Mouse (Mus musculus) embryonic fibroblast, embryonic 13.5 days (primary cell): ENCODE measurements around the gene Ciapin1. TPM values are rescaled to one million over a fixed set of nuclear protein-coding genes. Genes with fewer than 3 reads are reported as not detected.

Experiments used
- H3K27ac ChIP-seq: 2 replicates; pipeline ENCODE4 v1.5.1; 2012; ENCODE audit warnings: low read length, control low read depth, inconsistent platforms; ENCODE audit not compliant: insufficient read depth
- H3K4me1 ChIP-seq: 2 replicates; pipeline ENCODE4 v1.6.1; 2011; ENCODE audit warnings: low read length; ENCODE audit not compliant: control insufficient read depth, insufficient read depth
- H3K4me3 ChIP-seq: 2 replicates; pipeline ENCODE4 v1.5.1; 2011; ENCODE audit warnings: mild to moderate bottlenecking, control low read depth, low read length; ENCODE audit not compliant: insufficient read depth
- CTCF ChIP-seq: IDR thresholded peaks from 2 replicates; pipeline ENCODE4 v1.5.1; 2011; ENCODE audit warnings: mild to moderate bottlenecking, control low read depth, low read length, moderate library complexity, borderline replicate concordance; ENCODE audit not compliant: insufficient read depth
- POLR2A ChIP-seq: IDR thresholded peaks from 2 replicates; pipeline ENCODE4 v1.6.1; 2011; ENCODE audit warnings: low read depth, mild to moderate bottlenecking, control low read depth, low read length, moderate library complexity
- polyA plus RNA-seq: library from polyadenylated mRNA; stranded (reverse); fragments of >200 nt; gene quantifications from 2 replicates; pipeline ENCODE4 v1.2.4, GENCODE M21; 2011; ENCODE audit warnings: low read depth; ENCODE audit not compliant: missing spikeins, insufficient read length

The Ciapin1 gene
- polyA plus RNA-seq, 1 experiment, result 35.3 TPM

DNA sequence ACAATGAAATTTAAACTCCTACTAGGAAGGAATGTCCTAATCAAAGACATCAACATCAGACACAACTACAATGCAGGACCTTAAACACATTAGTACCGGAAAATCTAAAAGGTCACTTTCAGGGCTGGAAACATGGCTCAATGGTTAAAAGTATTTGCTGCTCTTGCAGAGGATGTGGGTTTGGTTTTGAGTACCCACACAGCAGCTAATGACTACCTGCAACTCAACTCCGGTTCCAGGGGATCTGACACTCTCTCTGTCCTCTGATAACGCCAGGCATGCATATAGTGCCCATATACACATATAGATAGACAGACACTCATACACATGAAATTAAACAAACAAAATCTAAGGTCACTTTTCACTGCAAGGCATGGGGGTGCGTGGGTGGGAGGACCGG, 11.9 kb downstream of the Ciapin1 start:
- Histone ChIP-seq H3K4me3 (no peak overlapping the region), H3K27ac (0 out of 2 replicates have a peak overlapping the region, but pooled peaks have one; percentile 16), H3K4me1 (peaks cover 3% of the 10 kb centered on the region; the same call in 1 of the 2 replicates)
- TF ChIP-seq CTCF (no peak), POLR2A (no peak)

DNA sequence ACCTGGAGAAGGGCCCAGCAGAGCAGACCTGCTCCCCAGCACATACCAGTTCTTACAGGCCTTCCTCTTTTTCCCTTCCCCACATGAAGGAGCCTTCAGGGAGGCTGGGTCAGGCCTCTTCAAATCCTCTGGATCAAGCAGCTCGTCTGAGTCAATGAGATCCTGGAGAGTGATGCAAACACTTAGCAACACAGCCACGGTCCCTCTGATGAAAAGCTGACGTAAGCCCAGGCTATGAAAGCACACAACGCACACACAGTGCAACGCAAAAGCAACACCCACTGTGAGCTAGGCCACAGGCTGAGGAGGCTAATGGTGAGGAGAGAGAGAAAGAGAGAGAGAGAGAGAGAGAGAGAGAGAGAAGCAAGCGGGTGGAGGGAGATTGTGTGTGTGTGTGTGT, 13.0 kb downstream of the Ciapin1 start:
- TF ChIP-seq POLR2A, result no peak
- no peak for TF ChIP-seq CTCF
- no peak overlapping the region for H3K27ac ChIP-seq
- H3K4me3 ChIP-seq, result no peak overlapping the region
- peaks cover 3% of the 10 kb centered on the region; the same call in 1 of the 2 replicates for H3K4me1 ChIP-seq

DNA sequence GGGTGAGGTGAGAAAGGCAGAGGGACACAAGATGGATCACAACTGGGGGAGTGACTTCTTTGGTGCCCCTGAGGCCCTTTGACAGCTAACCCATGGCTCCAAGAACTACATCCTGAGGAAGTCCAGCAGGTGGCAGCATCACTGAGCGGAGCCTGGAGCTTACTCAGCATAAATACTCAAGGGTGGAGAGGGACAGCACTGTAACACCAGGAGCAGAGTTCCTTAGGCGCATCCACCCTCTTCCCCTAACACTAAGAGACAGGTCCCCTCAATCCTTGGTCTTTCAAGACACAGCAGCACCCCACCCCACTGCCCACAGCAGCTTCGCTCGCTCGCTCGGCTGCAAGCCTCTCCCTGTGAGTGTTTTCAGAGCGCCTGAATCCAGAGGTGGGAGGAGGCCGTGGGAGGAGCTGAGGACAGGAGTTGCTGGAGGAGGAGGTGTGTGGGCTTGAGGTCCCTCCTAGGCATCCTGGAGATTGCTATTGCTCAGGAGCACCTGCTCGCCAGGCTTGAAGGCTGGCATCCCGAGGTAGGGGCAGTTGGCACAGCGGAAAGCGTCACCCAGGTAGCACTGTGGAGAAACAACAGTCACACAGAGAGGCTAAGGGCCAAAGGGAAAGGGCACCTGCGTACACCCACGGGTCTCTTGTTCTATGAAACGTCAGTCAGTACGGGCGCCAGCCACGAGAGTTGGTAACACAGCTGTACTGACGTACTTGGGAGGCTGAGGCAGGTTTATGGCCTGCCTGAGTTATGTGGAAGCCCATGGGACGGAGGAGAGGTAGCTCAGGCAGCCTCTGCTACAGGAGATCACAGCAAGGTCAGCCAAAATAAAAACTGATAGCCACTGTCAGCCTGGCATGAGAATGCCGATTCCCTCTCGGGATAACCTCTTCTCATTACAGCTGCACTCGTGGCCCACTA, 15.3 kb downstream of the Ciapin1 start:
- Histone ChIP-seq H3K4me1 (peaks cover 3% of the 10 kb centered on the region; the same call in 1 of the 2 replicates), H3K27ac (no peak overlapping the region), H3K4me3 (no peak overlapping the region)
- TF ChIP-seq POLR2A (no peak), CTCF (peak; percentile 75; the same call in 1 of the 2 replicates)

DNA sequence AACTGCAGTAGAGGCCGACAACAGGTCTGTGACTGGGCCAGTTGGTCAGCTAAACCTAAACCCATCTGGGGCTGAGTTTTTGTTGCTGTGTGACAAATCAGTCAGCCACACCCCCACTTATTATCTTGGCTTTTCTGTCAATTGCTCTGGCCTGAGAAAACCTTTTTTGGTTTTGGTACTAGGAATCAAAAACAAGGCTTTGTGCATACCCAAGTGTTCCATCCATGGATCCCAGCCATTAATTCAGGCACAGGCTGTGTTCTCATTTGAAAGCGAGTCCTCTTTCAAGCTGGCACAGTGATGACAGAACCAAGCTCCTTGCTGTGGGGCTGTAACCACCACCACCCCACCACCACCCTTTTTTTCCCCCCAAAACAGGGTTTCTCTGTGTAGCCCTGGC, 16.8 kb downstream of the Ciapin1 start:
- no peak overlapping the region for H3K27ac ChIP-seq
- H3K4me3 ChIP-seq, result no peak overlapping the region
- TF ChIP-seq CTCF (no peak), POLR2A (no peak)
- H3K4me1 ChIP-seq, result peaks cover 2% of the 10 kb centered on the region; the same call in 1 of the 2 replicates

DNA sequence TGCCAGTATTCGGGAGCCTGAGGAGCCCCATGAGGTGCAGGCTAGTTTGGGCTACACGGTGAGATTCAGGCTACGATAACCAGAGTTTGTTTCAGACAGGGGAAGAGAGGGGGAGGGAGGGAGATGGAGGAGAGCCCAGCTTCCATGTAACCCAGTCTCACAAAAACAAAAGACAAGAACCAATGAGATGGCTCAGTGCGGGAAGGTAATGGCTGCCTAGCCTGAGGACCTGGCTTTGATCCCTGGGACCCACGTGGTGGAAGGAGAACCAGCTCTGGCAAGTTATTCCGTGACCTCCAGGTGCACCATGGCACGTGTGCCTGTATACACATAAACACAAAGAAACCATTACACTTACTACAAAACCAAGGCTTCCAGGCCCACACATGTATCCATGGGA, 17.6 kb downstream of the Ciapin1 start:
- TF ChIP-seq POLR2A (no peak), CTCF (no peak)
- H3K4me3 ChIP-seq, result no peak overlapping the region
- H3K4me1 ChIP-seq, result no peaks in the 10 kb centered on the region
- no peak overlapping the region for H3K27ac ChIP-seq

DNA sequence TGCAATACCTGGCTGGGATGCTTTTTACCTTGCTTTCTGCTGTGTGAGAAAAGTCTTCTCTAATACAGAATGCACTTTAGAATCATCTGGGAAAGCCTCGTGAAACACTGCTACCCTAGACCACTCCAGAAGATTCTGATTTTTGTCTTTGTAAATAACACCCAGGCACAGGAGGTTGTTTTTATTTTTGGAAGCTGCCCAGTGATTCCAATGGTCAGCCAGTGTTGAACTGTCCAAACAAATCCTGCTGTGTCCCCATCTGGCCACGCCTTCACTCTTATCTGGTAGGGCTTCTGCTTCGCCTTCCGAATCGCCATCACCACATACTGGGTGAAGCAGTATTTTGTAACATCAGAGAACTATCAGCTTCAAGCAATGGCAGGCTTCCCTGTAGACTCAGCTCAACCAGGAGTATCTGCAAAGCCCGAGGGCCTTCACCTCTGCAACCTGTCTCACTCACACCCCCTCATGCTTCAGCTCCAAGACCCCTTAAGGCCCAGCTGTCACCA, 18.4 kb downstream of the Ciapin1 start:
- TF ChIP-seq CTCF, result no peak
- TF ChIP-seq POLR2A, result no peak
- H3K4me3 ChIP-seq, result no peak overlapping the region
- no peaks in the 10 kb centered on the region for H3K4me1 ChIP-seq
- H3K27ac ChIP-seq, result no peak overlapping the region

DNA sequence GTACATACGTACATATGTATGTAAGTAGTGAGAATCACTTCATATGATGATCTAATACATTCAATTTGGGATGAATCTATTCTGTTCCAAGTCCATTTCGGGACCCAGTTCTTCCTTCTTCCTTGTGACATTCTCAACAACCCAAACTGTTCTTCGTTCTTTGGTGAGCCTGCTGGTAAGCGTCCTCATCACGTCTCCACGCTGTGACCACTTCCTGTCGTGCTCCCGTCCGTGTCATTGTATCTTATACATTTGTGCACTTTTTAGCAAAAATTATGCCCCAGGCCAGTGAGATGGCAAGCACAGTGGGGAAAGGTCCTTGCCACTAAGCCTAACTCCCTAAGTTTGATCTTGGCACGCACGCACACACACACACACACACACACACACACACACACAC, 20.2 kb downstream of the Ciapin1 start:
- TF ChIP-seq CTCF (no peak), POLR2A (no peak)
- Histone ChIP-seq H3K4me3 (no peak overlapping the region), H3K27ac (no peak overlapping the region), H3K4me1 (no peaks in the 10 kb centered on the region)

DNA sequence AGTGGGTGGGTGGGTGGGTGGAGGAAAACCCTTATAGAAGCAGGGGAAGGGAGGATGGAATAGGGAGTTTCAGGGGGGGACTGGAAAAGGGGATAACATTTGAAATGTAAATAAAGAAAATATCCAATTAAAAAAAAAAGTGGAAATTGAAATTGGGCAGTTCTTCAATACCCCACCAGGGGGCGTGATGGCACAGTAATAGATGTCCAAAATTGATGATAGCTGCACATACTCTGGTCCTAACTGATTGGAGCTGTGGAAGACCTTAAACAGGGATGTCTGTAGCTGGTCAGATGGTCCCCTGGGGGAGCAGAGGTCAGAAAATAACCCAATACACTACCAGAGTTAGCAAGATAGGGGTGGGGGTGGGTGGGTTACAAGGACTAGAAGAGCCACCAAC, 23.6 kb downstream of the Ciapin1 start:
- Histone ChIP-seq H3K4me1 (no peaks in the 10 kb centered on the region; the same call in 1 of the 2 replicates), H3K27ac (no peak overlapping the region), H3K4me3 (no peak overlapping the region)
- TF ChIP-seq POLR2A, result no peak
- no peak for TF ChIP-seq CTCF

DNA sequence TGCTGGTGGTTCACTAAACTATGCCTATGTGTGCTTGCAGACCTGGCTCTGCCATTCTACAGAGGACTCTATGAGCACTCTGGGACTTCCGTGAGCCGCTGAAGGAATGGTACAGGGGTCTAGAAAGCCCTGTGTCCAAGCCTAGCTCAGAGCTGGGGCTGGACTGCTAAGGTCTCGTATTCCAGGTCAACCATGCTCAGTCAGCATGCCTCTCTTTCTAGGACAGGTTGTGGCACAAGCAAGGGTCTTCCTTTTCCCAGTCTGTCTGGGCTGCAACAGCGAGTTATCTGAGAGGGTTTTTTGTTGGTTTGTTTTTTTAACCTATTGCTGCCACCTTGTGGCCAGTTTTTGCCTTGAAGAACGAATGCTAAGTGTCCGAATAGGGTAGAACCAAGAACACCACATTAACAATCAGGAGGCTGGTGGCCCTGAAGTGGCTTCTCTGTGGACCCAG, 25.5 kb downstream of the Ciapin1 start:
- Histone ChIP-seq H3K4me3 (no peak overlapping the region), H3K4me1 (no peaks in the 10 kb centered on the region; the same call in 1 of the 2 replicates), H3K27ac (no peak overlapping the region)
- TF ChIP-seq POLR2A (no peak), CTCF (no peak)

DNA sequence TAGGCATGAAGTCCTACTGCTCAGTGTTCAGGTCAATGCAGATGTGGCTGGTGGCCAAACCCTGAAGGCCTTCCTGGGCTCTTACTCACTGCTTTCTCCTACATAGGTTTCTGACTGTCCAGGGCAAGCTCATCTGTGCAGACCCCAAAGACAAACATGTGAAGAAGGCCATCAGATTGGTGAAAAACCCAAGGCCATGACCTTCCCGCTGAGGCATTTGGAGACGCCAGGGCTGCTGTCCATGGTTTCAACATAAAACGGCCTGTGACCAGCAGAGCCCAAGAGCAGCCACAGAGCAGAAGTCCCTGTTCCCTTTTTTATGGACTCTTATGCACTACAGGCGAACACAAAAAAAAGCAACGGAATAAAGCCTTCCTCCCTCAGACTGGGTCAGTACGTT, 26.5 kb downstream of the Ciapin1 start:
- Histone ChIP-seq H3K4me1 (no peaks in the 10 kb centered on the region; the same call in 1 of the 2 replicates), H3K27ac (no peak overlapping the region), H3K4me3 (no peak overlapping the region)
- TF ChIP-seq CTCF, result no peak
- TF ChIP-seq POLR2A, result no peak
